Mouse (Mus musculus) CD4-positive naive resting alpha-beta T cell, adult 57 days (primary cell): Measurements from ENCODE around the gene Aasdhppt. TPM values are rescaled to one million over a fixed set of nuclear protein-coding genes. Genes with fewer than 3 reads are reported as not detected.

Experiments used
- total RNA-seq: library from RNA; stranded (reverse); gene quantifications from one replicate; pipeline ENCODE4 v1.2.4, GENCODE M21; 2023

Aasdhppt gene
- 12.9 TPM for total RNA-seq

DNA sequence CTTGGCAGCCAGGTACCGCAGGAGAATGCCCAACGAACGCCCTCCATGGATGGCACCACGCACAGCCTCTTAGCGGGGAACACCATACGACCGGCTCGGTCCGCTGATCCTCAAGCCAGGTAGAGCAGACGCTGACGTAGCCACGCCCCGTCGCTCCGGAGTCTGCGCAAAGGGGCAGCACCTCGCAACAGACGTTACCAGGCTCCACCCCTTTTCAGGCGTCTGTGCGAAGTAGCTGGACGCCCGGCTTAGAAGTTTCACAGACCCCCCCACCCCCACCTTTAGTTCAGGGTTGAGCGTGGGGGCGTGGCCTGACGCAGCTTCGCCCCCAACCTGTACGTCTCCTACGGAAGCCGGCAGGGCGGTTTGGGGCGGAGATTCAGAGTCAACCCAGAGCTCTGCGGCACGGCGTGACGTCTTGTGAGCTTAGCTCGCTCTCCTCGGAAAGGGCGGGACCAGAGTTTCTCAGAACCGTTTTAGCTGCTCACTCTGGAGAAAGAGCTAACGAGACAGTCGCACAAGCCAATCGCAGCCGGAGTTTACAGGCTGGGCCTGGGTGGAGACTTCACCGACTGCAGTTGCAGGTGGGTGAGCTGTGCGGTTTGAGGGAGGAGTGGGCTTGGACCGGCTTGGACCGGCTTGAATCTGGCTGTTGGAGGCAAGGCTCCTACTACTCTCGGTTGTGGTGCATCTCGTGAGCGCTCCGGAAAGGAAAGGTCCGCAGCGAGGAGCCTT lies at the start of gene Aasdhppt, which contains the start of gene Kbtbd3:
Gene Aasdhppt, minus strand, starts transcription at position 121 of the 735 bp plus-strand sequence.
Gene Kbtbd3, plus strand, starts transcription at position 483 of the 735 bp plus-strand sequence.

Other genes starting within 250 kb of the Aasdhppt start
- gene Kbtbd3, start 362 bp upstream of the Aasdhppt start, total RNA-seq = 3.1 TPM
- gene Msantd4, start 67.1 kb upstream of the Aasdhppt start, total RNA-seq = 11.8 TPM